Mouse (Mus musculus) midbrain, postnatal 0 days (tissue): ENCODE results near the gene Susd6. TPM values are rescaled to one million over a fixed set of nuclear protein-coding genes. Genes with fewer than 3 reads are reported as not detected.

Experiments
- ATAC-seq: fragments of 200-750 bp; cut with Nextera tagmentation; 2 replicates; pipeline ENCODE4 v1.8.0; 2017; ENCODE audit warnings: moderate number of reproducible peaks, mild to moderate bottlenecking, moderate TSS enrichment, moderate library complexity; ENCODE audit not compliant: low FRiP score
- DNase-seq: peaks from one replicate; pipeline ENCODE4 v3.0.0-alpha.2; 2015; ENCODE audit warnings: low spot score
- H3K27ac ChIP-seq: fragments of 300-500 bp; sonication (generic); 2 replicates; pipeline ENCODE4 v1.5.1; 2014; ENCODE audit warnings: low read depth, mild to moderate bottlenecking, low read length, mixed read lengths
- H3K27me3 ChIP-seq: fragments of 300-500 bp; sonication (generic); 2 replicates; pipeline ENCODE4 v1.6.1; 2014; ENCODE audit warnings: low read length, control low read depth, mixed read lengths; ENCODE audit not compliant: insufficient read depth
- H3K36me3 ChIP-seq: fragments of 300-500 bp; sonication (generic); 2 replicates; pipeline ENCODE4 v1.6.1; 2014; ENCODE audit warnings: low read length, control low read depth, mixed read lengths; ENCODE audit not compliant: insufficient read depth
- H3K4me1 ChIP-seq: fragments of 300-500 bp; sonication (generic); 2 replicates; pipeline ENCODE4 v1.6.1; 2014; ENCODE audit warnings: mild to moderate bottlenecking, control low read depth, antibody characterized with exemption, low read length, mixed read lengths; ENCODE audit not compliant: insufficient read depth
- H3K4me2 ChIP-seq: fragments of 300-500 bp; sonication (generic); 2 replicates; pipeline ENCODE4 v1.6.1; 2014; ENCODE audit warnings: low read depth, mild to moderate bottlenecking, low read length, mixed read lengths; ENCODE audit not compliant: poor library complexity, severe bottlenecking
- H3K4me3 ChIP-seq: fragments of 300-500 bp; sonication (generic); 2 replicates; pipeline ENCODE4 v1.5.1; 2014; ENCODE audit warnings: low read depth, mild to moderate bottlenecking, low read length, moderate library complexity
- H3K9ac ChIP-seq: fragments of 300-500 bp; sonication (generic); replicated peaks from 2 replicates; pipeline ENCODE4 v1.6.1; 2014; ENCODE audit warnings: mild to moderate bottlenecking, low read length, moderate library complexity, mixed read lengths; ENCODE audit not compliant: poor library complexity, severe bottlenecking
- H3K9me3 ChIP-seq: fragments of 300-500 bp; sonication (generic); 2 replicates; pipeline ENCODE4 v1.6.1; 2016; ENCODE audit warnings: low read length, control low read depth
- CTCF ChIP-seq: IDR thresholded peaks from 2 replicates; pipeline ENCODE4 v1.5.1; 2016; ENCODE audit warnings: antibody characterized with exemption, mild to moderate bottlenecking
- WGBS: fragments of 180-500 bp; shearing (Covaris S2); extraction: QIAGEN DNeasy Blood & Tissue Kit; methylation state at CpG from one replicate; pipeline ENCODE4 v1.1.7; 2014; 5-methylcytosine and 5-hydroxymethylcytosine counted together
- polyA plus RNA-seq: library from polyadenylated mRNA; unstranded; fragments of >200 nt; fragmentation: Nextera tagmentation; extraction: Ambion mirVana; gene quantifications from 2 replicates; pipeline ENCODE4 v1.2.1, GENCODE M21; 2015
- total RNA-seq: library from RNA; depleted of rRNA; stranded (reverse); fragments of >200 nt; gene quantifications from 2 replicates; pipeline ENCODE4 v1.2.3, GENCODE M21; 2014

Gene Susd6
- total and polyA plus RNA-seq, 2 experiments from 2014 or later, result 7.4 to 17.3 TPM

- Histone ChIP-seq H3K36me3 (no peaks in the 10 kb centered on the region), H3K27me3 (no peaks in the 10 kb centered on the region), H3K4me3 (no peak overlapping the region), H3K9me3 (no peaks in the 10 kb centered on the region), H3K4me1 (no peaks in the 10 kb centered on the region; the same call in none of the 2 replicates), H3K4me2 (no peak overlapping the region), H3K9ac (no peak overlapping the region), H3K27ac (0 out of 2 replicates have a peak overlapping the region, but pooled peaks have one; percentile 32)
- ATAC-seq (no peak), DNase-seq (no peak)
- TF ChIP-seq CTCF, result no peak
- WGBS, result 22% methylated on average over 1 of the region's 1 CpGs
Measured at GRCm38 (mm10) chr12:80812510-80812820, 22.2 kb downstream of the Susd6 start.

- no peaks in the 10 kb centered on the region for H3K36me3 ChIP-seq
- 95% methylated on average over 2 of the region's 2 CpGs for WGBS
- no peak for ATAC-seq
Measured at GRCm38 (mm10) chr12:80813456-80813855, 23.1 kb downstream of the Susd6 start.

GRCm38 (mm10) chr12:80813872-80814271, 23.6 kb downstream of the Susd6 start:
- Histone ChIP-seq H3K36me3 (no peaks in the 10 kb centered on the region), H3K27me3 (no peaks in the 10 kb centered on the region), H3K4me2 (no peak overlapping the region), H3K9me3 (no peaks in the 10 kb centered on the region), H3K4me1 (no peaks in the 10 kb centered on the region; the same call in 1 of the 2 replicates), H3K4me3 (no peak overlapping the region), H3K27ac (no peak overlapping the region), H3K9ac (no peak overlapping the region)
- ATAC-seq, result no peak
- no peak for DNase-seq
- no peak for TF ChIP-seq CTCF
- WGBS, result 93% methylated on average over 4 of the region's 4 CpGs

More at GRCm38 (mm10) chr12:80813456-80813855, 23.1 kb downstream of the Susd6 start:
- H3K9me3 ChIP-seq, result no peaks in the 10 kb centered on the region
- H3K4me3 ChIP-seq, result no peak overlapping the region
- no peak for TF ChIP-seq CTCF
- H3K4me1 ChIP-seq, result no peaks in the 10 kb centered on the region; the same call in 1 of the 2 replicates
- H3K4me2 ChIP-seq, result no peak overlapping the region
- no peak overlapping the region for H3K9ac ChIP-seq
- DNase-seq, result no peak
- no peak overlapping the region for H3K27ac ChIP-seq
- H3K27me3 ChIP-seq, result no peaks in the 10 kb centered on the region

GRCm38 (mm10) chr12:80814529-80814928, 24.2 kb downstream of the Susd6 start:
- Histone ChIP-seq H3K4me1 (no peaks in the 10 kb centered on the region; the same call in 1 of the 2 replicates), H3K36me3 (no peaks in the 10 kb centered on the region), H3K9me3 (no peaks in the 10 kb centered on the region), H3K4me3 (no peak overlapping the region), H3K27me3 (no peaks in the 10 kb centered on the region), H3K27ac (no peak overlapping the region), H3K9ac (no peak overlapping the region), H3K4me2 (no peak overlapping the region)
- DNase-seq (no peak), ATAC-seq (no peak)
- TF ChIP-seq CTCF, result no peak
- WGBS, result 78% methylated on average over 3 of the region's 3 CpGs

- Histone ChIP-seq H3K9me3 (no peaks in the 10 kb centered on the region), H3K27ac (no peak overlapping the region), H3K4me2 (no peak overlapping the region), H3K36me3 (no peaks in the 10 kb centered on the region), H3K4me1 (no peaks in the 10 kb centered on the region; the same call in 1 of the 2 replicates), H3K4me3 (no peak overlapping the region), H3K27me3 (no peaks in the 10 kb centered on the region), H3K9ac (no peak overlapping the region)
- no peak for ATAC-seq
- DNase-seq, result no peak
- 38% methylated on average over 1 of the region's 1 CpGs for WGBS
- TF ChIP-seq CTCF, result no peak
Measured at GRCm38 (mm10) chr12:80815298-80815697, 25.0 kb downstream of the Susd6 start.

GRCm38 (mm10) chr12:80815893-80816292, 25.6 kb downstream of the Susd6 start:
- TF ChIP-seq CTCF, result no peak
- ATAC-seq, result no peak
- H3K27me3 ChIP-seq, result no peaks in the 10 kb centered on the region
- no peak for DNase-seq
- 80% methylated on average over 3 of the region's 3 CpGs for WGBS
- no peaks in the 10 kb centered on the region for H3K9me3 ChIP-seq
- H3K27ac ChIP-seq, result no peak overlapping the region
- H3K4me3 ChIP-seq, result no peak overlapping the region
- H3K36me3 ChIP-seq, result no peaks in the 10 kb centered on the region
- no peaks in the 10 kb centered on the region; the same call in 1 of the 2 replicates for H3K4me1 ChIP-seq
- H3K9ac ChIP-seq, result no peak overlapping the region
- no peak overlapping the region for H3K4me2 ChIP-seq
